Mouse (Mus musculus) c-Kit-positive CD71-positive TER-119-negative erythroid progenitor cells, embryonic 14.5 days (primary cell): ENCODE data around the gene Impg1.

ENCODE experiments used
- DNase-seq: peaks from one replicate; pipeline ENCODE4 v3.0.0-alpha.2; 2013; ENCODE audit warnings: low read depth

The Impg1 gene

GRCm38 (mm10) chr9:80282426-80282825, 182.9 kb downstream of the Impg1 start:
- no peak for DNase-seq

GRCm38 (mm10) chr9:80280724-80281123, 184.6 kb downstream of the Impg1 start:
- DNase-seq = no peak

- no peak for DNase-seq
Measured at GRCm38 (mm10) chr9:80277770-80278169, 187.5 kb downstream of the Impg1 start.

DNA sequence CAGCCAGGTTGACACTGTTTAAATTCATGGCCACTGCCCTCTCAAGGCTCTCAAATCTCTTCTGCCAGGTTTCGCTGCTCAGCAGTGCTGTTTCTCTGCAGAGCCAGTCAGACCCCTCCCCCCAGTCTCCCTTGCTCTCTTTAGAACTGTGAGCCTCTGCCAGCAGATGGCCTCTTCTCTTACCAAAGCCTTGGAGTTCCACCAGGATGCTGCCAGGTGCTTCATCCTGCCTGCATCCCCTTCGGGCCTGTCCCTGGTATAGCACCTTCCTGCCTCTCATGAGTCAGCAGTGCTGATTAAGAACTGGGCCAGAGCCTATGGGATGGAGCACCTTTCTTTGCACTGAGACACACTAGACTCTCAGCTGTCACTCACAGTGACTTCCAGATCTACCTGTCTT, 188.1 kb downstream of the Impg1 start:
- no peak for DNase-seq

GRCm38 (mm10) chr9:80275772-80276134, 189.5 kb downstream of the Impg1 start:
- no peak for DNase-seq

GRCm38 (mm10) chr9:80275053-80275771, 190.1 kb downstream of the Impg1 start:
- DNase-seq = no peak

DNA sequence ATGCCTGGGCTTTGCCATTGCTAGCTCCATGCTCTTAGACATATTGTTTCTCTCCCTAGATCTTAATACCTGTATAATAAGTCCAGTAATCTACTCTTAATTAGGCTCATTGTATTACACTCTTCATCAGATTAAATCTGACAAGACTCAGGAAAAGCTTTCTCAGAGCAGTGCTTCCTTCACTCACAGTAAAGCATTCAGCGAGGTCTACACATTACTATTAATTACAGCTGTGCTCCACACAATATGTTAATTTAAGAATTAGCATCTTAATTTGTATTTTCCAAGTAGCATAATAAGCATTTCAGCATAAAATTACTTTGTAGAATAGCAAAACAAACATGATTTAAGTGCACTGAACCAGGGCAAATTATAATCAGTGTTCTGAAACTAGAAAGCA, 192.3 kb downstream of the Impg1 start:
- DNase-seq = no peak

DNA sequence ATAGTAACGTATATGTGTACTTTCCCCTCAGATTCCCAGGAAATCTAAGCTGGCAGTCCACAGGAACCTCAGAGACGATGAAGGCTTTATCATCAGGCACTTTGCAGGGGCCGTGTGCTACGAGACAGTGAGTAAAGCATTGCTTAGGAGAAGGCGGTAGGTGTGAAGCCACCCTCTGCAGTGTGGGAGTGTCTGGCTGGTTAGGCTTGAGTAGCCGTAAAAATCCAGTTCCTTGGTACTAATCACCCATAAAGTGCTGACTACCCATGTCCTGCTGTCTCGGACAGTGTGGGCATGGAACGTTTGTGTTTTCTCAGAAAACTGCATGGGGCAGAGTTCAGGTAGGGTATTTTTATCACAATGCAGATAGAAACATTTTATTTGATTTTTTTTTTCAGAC, 195.7 kb downstream of the Impg1 start:
- no peak for DNase-seq

- no peak for DNase-seq
Measured at GRCm38 (mm10) chr9:80266507-80266906, 198.8 kb downstream of the Impg1 start.

- no peak for DNase-seq
Measured at GRCm38 (mm10) chr9:80266086-80266485, 199.2 kb downstream of the Impg1 start.
